Mouse (Mus musculus) midbrain, embryonic 13.5 days (tissue): ENCODE measurements around the gene Prkca. TPM values are rescaled to one million over a fixed set of nuclear protein-coding genes. Genes with fewer than 3 reads are reported as not detected.
A peak's percentile ranks its signal among the peaks of the same experiment; 100 is the strongest.

Experiments
- ATAC-seq: fragments of 200-750 bp; cut with Nextera tagmentation; 2 replicates; pipeline ENCODE4 v1.8.0; 2017; ENCODE audit warnings: mild to moderate bottlenecking, moderate TSS enrichment, moderate library complexity
- H3K27ac ChIP-seq: fragments of 300-500 bp; sonication (generic); 2 replicates; pipeline ENCODE4 v1.5.1; 2015; ENCODE audit warnings: inconsistent platforms, mild to moderate bottlenecking, moderate library complexity
- H3K27me3 ChIP-seq: fragments of 300-500 bp; sonication (generic); 2 replicates; pipeline ENCODE4 v1.6.1; 2015; ENCODE audit warnings: mild to moderate bottlenecking, inconsistent platforms
- H3K36me3 ChIP-seq: fragments of 300-500 bp; sonication (generic); 2 replicates; pipeline ENCODE4 v1.6.1; 2015; ENCODE audit warnings: mild to moderate bottlenecking, inconsistent platforms
- H3K4me1 ChIP-seq: fragments of 300-500 bp; sonication (generic); replicated peaks from 2 replicates; pipeline ENCODE4 v1.6.1; 2015; ENCODE audit warnings: inconsistent platforms
- H3K4me2 ChIP-seq: fragments of 300-500 bp; sonication (generic); replicated peaks from 2 replicates; pipeline ENCODE4 v1.6.1; 2015; ENCODE audit warnings: moderate library complexity, mild to moderate bottlenecking, inconsistent platforms
- H3K4me3 ChIP-seq: fragments of 300-500 bp; sonication (generic); replicated peaks from 2 replicates; pipeline ENCODE4 v1.5.1; 2015; ENCODE audit warnings: mild to moderate bottlenecking, inconsistent platforms
- H3K9ac ChIP-seq: fragments of 300-500 bp; sonication (generic); replicated peaks from 2 replicates; pipeline ENCODE4 v1.6.1; 2015; ENCODE audit warnings: mild to moderate bottlenecking, inconsistent platforms
- H3K9me3 ChIP-seq: fragments of 300-500 bp; sonication (generic); 2 replicates; pipeline ENCODE4 v1.6.1; 2016; ENCODE audit warnings: mild to moderate bottlenecking, inconsistent platforms
- WGBS: fragments of 180-500 bp; shearing (Covaris S2); methylation state at CpG from one replicate; pipeline ENCODE4 v1.1.7; 2015; 5-methylcytosine and 5-hydroxymethylcytosine counted together
- polyA plus RNA-seq: library from polyadenylated mRNA; unstranded; fragments of >200 nt; fragmentation: Nextera tagmentation; extraction: Ambion mirVana; gene quantifications from 2 replicates; pipeline ENCODE4 v1.2.1, GENCODE M21; 2015

Gene Prkca
- polyA plus RNA-seq, 1 experiment from 2014 or later: 3.3 TPM

- ATAC-seq: no peak
- Histone ChIP-seq H3K4me3 (no peak overlapping the region), H3K27me3 (no peaks in the 10 kb centered on the region), H3K9me3 (peaks cover 15% of the 10 kb centered on the region), H3K9ac (no peak overlapping the region), H3K36me3 (no peaks in the 10 kb centered on the region), H3K4me2 (no peak overlapping the region), H3K4me1 (peaks cover 14% of the 10 kb centered on the region), H3K27ac (no peak overlapping the region)
- WGBS: 93% methylated on average over 7 of the region's 7 CpGs
Measured at GRCm38 (mm10) chr11:108160056-108160455, 183.7 kb downstream of the Prkca start.

GRCm38 (mm10) chr11:108158046-108158445 is 185.7 kb downstream of the Prkca start:
- no peaks in the 10 kb centered on the region for H3K36me3 ChIP-seq
- no peak overlapping the region for H3K4me2 ChIP-seq
- H3K27me3 ChIP-seq: no peaks in the 10 kb centered on the region
- peaks cover 13% of the 10 kb centered on the region for H3K4me1 ChIP-seq
- no peak for ATAC-seq
- peaks cover 15% of the 10 kb centered on the region for H3K9me3 ChIP-seq
- WGBS: 95% methylated on average over 3 of the region's 3 CpGs
- H3K4me3 ChIP-seq: no peak overlapping the region
- H3K9ac ChIP-seq: no peak overlapping the region
- no peak overlapping the region for H3K27ac ChIP-seq

GRCm38 (mm10) chr11:108157074-108157473 is 186.7 kb downstream of the Prkca start:
- H3K9me3 ChIP-seq: peaks cover 15% of the 10 kb centered on the region
- H3K4me2 ChIP-seq: no peak overlapping the region
- H3K9ac ChIP-seq: no peak overlapping the region
- ATAC-seq: no peak
- H3K27ac ChIP-seq: no peak overlapping the region
- 96% methylated on average over 5 of the region's 5 CpGs for WGBS
- no peak overlapping the region for H3K4me3 ChIP-seq
- H3K27me3 ChIP-seq: no peaks in the 10 kb centered on the region
- H3K36me3 ChIP-seq: no peaks in the 10 kb centered on the region
- H3K4me1 ChIP-seq: peaks cover 3% of the 10 kb centered on the region

- Histone ChIP-seq H3K4me3 (no peak overlapping the region), H3K9me3 (peaks cover 15% of the 10 kb centered on the region), H3K36me3 (no peaks in the 10 kb centered on the region), H3K4me1 (0 out of 2 replicates have a peak, but pooled peaks cover 6% of the 10 kb centered on the region), H3K27ac (no peak overlapping the region), H3K9ac (no peak overlapping the region), H3K4me2 (no peak overlapping the region), H3K27me3 (no peaks in the 10 kb centered on the region; the same call in 1 of the 2 replicates)
- no peak for ATAC-seq
- WGBS: 89% methylated on average over 5 of the region's 5 CpGs
Measured at GRCm38 (mm10) chr11:108156107-108156506, 187.6 kb downstream of the Prkca start.

- Histone ChIP-seq H3K27ac (no peak overlapping the region), H3K36me3 (no peaks in the 10 kb centered on the region), H3K27me3 (peaks cover under 1% of the 10 kb centered on the region; the same call in 1 of the 2 replicates), H3K9me3 (peaks cover 14% of the 10 kb centered on the region), H3K9ac (no peak overlapping the region), H3K4me2 (no peak overlapping the region), H3K4me3 (no peak overlapping the region), H3K4me1 (peaks cover 13% of the 10 kb centered on the region)
- no peak for ATAC-seq
- WGBS: 94% methylated on average over 8 of the region's 8 CpGs
Measured at GRCm38 (mm10) chr11:108155088-108155580, 188.6 kb downstream of the Prkca start.

GRCm38 (mm10) chr11:108153997-108154841 is 189.5 kb downstream of the Prkca start:
- WGBS: 81% methylated on average over 9 of the region's 9 CpGs
- Histone ChIP-seq H3K4me1 (peaks cover 18% of the 10 kb centered on the region), H3K4me3 (no peak overlapping the region), H3K9ac (no peak overlapping the region), H3K4me2 (no peak overlapping the region), H3K27ac (no peak overlapping the region), H3K36me3 (no peaks in the 10 kb centered on the region), H3K9me3 (peaks cover 10% of the 10 kb centered on the region), H3K27me3 (peaks cover 4% of the 10 kb centered on the region; the same call in 1 of the 2 replicates)
- peak; percentile 43; the same call in 1 of the 2 replicates for ATAC-seq

- Histone ChIP-seq H3K4me3 (no peak overlapping the region), H3K27me3 (peaks cover 4% of the 10 kb centered on the region; the same call in 1 of the 2 replicates), H3K4me1 (peaks cover 28% of the 10 kb centered on the region), H3K27ac (no peak overlapping the region), H3K36me3 (no peaks in the 10 kb centered on the region), H3K4me2 (no peak overlapping the region), H3K9me3 (no peaks in the 10 kb centered on the region), H3K9ac (no peak overlapping the region)
- ATAC-seq: no peak
- WGBS: 79% methylated on average over 4 of the region's 4 CpGs
Measured at GRCm38 (mm10) chr11:108152591-108152990, 191.1 kb downstream of the Prkca start.

- no peak for ATAC-seq
- WGBS: 32% methylated on average over 7 of the region's 7 CpGs
- Histone ChIP-seq H3K27me3 (peaks cover 4% of the 10 kb centered on the region; the same call in 1 of the 2 replicates), H3K9ac (no peak overlapping the region), H3K4me3 (no peak overlapping the region), H3K36me3 (no peaks in the 10 kb centered on the region), H3K4me2 (no peak overlapping the region), H3K4me1 (peaks cover 41% of the 10 kb centered on the region), H3K9me3 (no peaks in the 10 kb centered on the region), H3K27ac (no peak overlapping the region)
Measured at GRCm38 (mm10) chr11:108150410-108150809, 193.3 kb downstream of the Prkca start.

- peaks cover 50% of the 10 kb centered on the region for H3K4me1 ChIP-seq
- H3K9ac ChIP-seq: no peak overlapping the region
- H3K4me3 ChIP-seq: no peak overlapping the region
- peaks cover 4% of the 10 kb centered on the region; the same call in 1 of the 2 replicates for H3K27me3 ChIP-seq
- H3K9me3 ChIP-seq: no peaks in the 10 kb centered on the region
- no peaks in the 10 kb centered on the region for H3K36me3 ChIP-seq
- no peak overlapping the region for H3K27ac ChIP-seq
- no peak for ATAC-seq
- no peak overlapping the region for H3K4me2 ChIP-seq
- 70% methylated on average over 9 of the region's 9 CpGs for WGBS
Measured at GRCm38 (mm10) chr11:108149187-108149586, 194.5 kb downstream of the Prkca start.

- no peak overlapping the region for H3K27ac ChIP-seq
- ATAC-seq: no peak
Measured at GRCm38 (mm10) chr11:108148491-108148890, 195.2 kb downstream of the Prkca start.

GRCm38 (mm10) chr11:108145752-108146496 is 197.8 kb downstream of the Prkca start:
- Histone ChIP-seq H3K9ac (0 out of 2 replicates have a peak overlapping the region, but pooled peaks have one; percentile 7), H3K9me3 (no peaks in the 10 kb centered on the region), H3K4me3 (no peak overlapping the region), H3K36me3 (no peaks in the 10 kb centered on the region), H3K4me1 (peaks cover 49% of the 10 kb centered on the region), H3K27ac (peak overlapping the region; percentile 72), H3K4me2 (no peak overlapping the region), H3K27me3 (0 out of 2 replicates have a peak, but pooled peaks cover 8% of the 10 kb centered on the region)
- WGBS: 57% methylated on average over 13 of the region's 13 CpGs
- ATAC-seq: peak; percentile 53; the same call in 1 of the 2 replicates

More at GRCm38 (mm10) chr11:108148491-108148890, 195.2 kb downstream of the Prkca start:
- Histone ChIP-seq H3K4me2 (no peak overlapping the region), H3K36me3 (no peaks in the 10 kb centered on the region), H3K4me1 (peaks cover 52% of the 10 kb centered on the region), H3K9me3 (no peaks in the 10 kb centered on the region), H3K4me3 (no peak overlapping the region), H3K9ac (no peak overlapping the region), H3K27me3 (peaks cover 4% of the 10 kb centered on the region; the same call in 1 of the 2 replicates)
- 26% methylated on average over 4 of the region's 4 CpGs for WGBS
